Mouse (Mus musculus) ES-E14 (cell line): ENCODE results near the gene D8Ertd738e. TPM values are rescaled to one million over a fixed set of nuclear protein-coding genes. Genes with fewer than 3 reads are reported as not detected.

Experiments used
- DNase-seq: peaks from one replicate; pipeline ENCODE4 v3.0.0-alpha.2; 2013; ENCODE audit warnings: low read depth, low spot score
- H3K27ac ChIP-seq: 2 replicates; pipeline ENCODE4 v1.5.1; 2012; ENCODE audit warnings: low read depth, mild to moderate bottlenecking, low read length, moderate library complexity, mixed read lengths; ENCODE audit not compliant: poor library complexity, insufficient read depth, severe bottlenecking
- H3K36me3 ChIP-seq: 2 replicates; pipeline ENCODE4 v1.6.1; 2012; ENCODE audit warnings: mild to moderate bottlenecking, low read length, moderate library complexity, mixed read lengths; ENCODE audit not compliant: control insufficient read depth, poor library complexity, insufficient read depth, severe bottlenecking
- H3K4me1 ChIP-seq, 2 experiments: fragments of 150-350 bp in 1 of 2; sonication (generic) in 1 of 2; 2 replicates each; pipeline ENCODE4 v1.6.1; 2012; ENCODE audit warnings: low read length in 2 of 2, mild to moderate bottlenecking in 1 of 2, mixed read lengths in 1 of 2; ENCODE audit not compliant: control insufficient read depth in 2 of 2, insufficient read depth in 2 of 2, poor library complexity in 1 of 2
- H3K4me3 ChIP-seq, 2 experiments: fragments of 150-350 bp in 1 of 2; sonication (generic) in 1 of 2; 2 replicates each; pipeline ENCODE4 v1.5.1; 2012; ENCODE audit warnings: low read length in 2 of 2, low read depth in 1 of 2, mild to moderate bottlenecking in 1 of 2, mixed read lengths in 1 of 2; ENCODE audit not compliant: insufficient read depth in 1 of 2, poor library complexity in 1 of 2, severe bottlenecking in 1 of 2
- H3K9ac ChIP-seq: 2 replicates; pipeline ENCODE4 v1.6.1; 2012; ENCODE audit warnings: low read depth, mild to moderate bottlenecking, low read length, mixed read lengths; ENCODE audit not compliant: poor library complexity, insufficient read depth, severe bottlenecking
- H3K9me3 ChIP-seq: fragments of 150-350 bp; sonication (generic); 2 replicates; pipeline ENCODE4 v1.6.1; 2012; ENCODE audit warnings: low read depth, mild to moderate bottlenecking, low read length; ENCODE audit not compliant: control insufficient read depth, insufficient read depth
- CHD2 ChIP-seq: IDR thresholded peaks from 2 replicates; pipeline ENCODE4 v1.6.1; 2014; ENCODE audit warnings: mild to moderate bottlenecking, low read depth, low read length, inconsistent platforms
- HCFC1 ChIP-seq: IDR thresholded peaks from 2 replicates; pipeline ENCODE4 v1.6.1; 2012; ENCODE audit warnings: low read length, inconsistent platforms, borderline replicate concordance; ENCODE audit not compliant: insufficient read depth
- MAFK ChIP-seq: IDR thresholded peaks from 2 replicates; pipeline ENCODE4 v1.6.1; 2014; ENCODE audit warnings: mild to moderate bottlenecking, low read depth, low read length, inconsistent platforms; ENCODE audit not compliant: insufficient read depth
- ZC3H11A ChIP-seq: IDR thresholded peaks from 2 replicates; pipeline ENCODE4 v1.6.1; 2012; ENCODE audit warnings: low read depth, mild to moderate bottlenecking, inconsistent platforms, low read length, borderline replicate concordance
- ZNF384 ChIP-seq: IDR thresholded peaks from 2 replicates; pipeline ENCODE4 v1.6.1; 2012; ENCODE audit warnings: low read depth, low read length, inconsistent platforms
- in situ Hi-C, 2 experiments: fragments of 600-800 bp; cut with MboI; formaldehyde crosslinking; loops; one replicate each; pipeline ENCODE4 v1.15.1; 2025; ENCODE audit warnings: low sequenced_read_pairs in 2 of 2, inconsistent platforms in 1 of 2; ENCODE audit not compliant: unreplicated experiment in 2 of 2
- total RNA-seq: library from RNA; depleted of rRNA; stranded (reverse); fragments of 300-350 nt; gene quantifications from 2 replicates; pipeline ENCODE4 v1.2.3, GENCODE M21; 2012

D8Ertd738e gene
- total RNA-seq, 1 experiment: 181 TPM

- Histone ChIP-seq H3K27ac (no peak overlapping the region), H3K4me1 (peaks cover 0 to 12% of the 10 kb centered on the region in 2 experiments; a peak in 2 of 4 replicates), H3K4me3 (no peak overlapping the region), H3K36me3 (peaks cover 43% of the 10 kb centered on the region), H3K9ac (no peak overlapping the region), H3K9me3 (no peaks in the 10 kb centered on the region)
- no peak for DNase-seq
- TF ChIP-seq HCFC1 (no peak), ZNF384 (no peak), CHD2 (no peak), ZC3H11A (no peak), MAFK (no peak)
- in situ Hi-C loops: no loop called here
Measured at GRCm38 (mm10) chr8:84211881-84212563, 37.5 kb downstream of the D8Ertd738e start.

- DNase-seq: no peak
- Histone ChIP-seq H3K4me3 (no peak overlapping the region), H3K9me3 (no peaks in the 10 kb centered on the region), H3K36me3 (peaks cover 38% of the 10 kb centered on the region), H3K27ac (no peak overlapping the region; the same call in 1 of the 2 replicates), H3K4me1 (peaks cover 0 to 12% of the 10 kb centered on the region in 2 experiments; a peak in 2 of 4 replicates), H3K9ac (no peak overlapping the region)
- in situ Hi-C loops: no loop called here
- TF ChIP-seq ZC3H11A (no peak), HCFC1 (no peak), MAFK (no peak), CHD2 (no peak), ZNF384 (no peak)
Measured at GRCm38 (mm10) chr8:84211202-84211601, 38.3 kb downstream of the D8Ertd738e start.

- peak overlapping the region; percentile 22 to 47 for H3K4me3 ChIP-seq
- no peak for DNase-seq
- no peak overlapping the region for H3K27ac ChIP-seq
- no peak for TF ChIP-seq HCFC1
- TF ChIP-seq ZC3H11A: no peak; the same call in 1 of the 2 replicates
- no peak for TF ChIP-seq ZNF384
- no peak for TF ChIP-seq CHD2
- no peak for TF ChIP-seq MAFK
- in situ Hi-C loops: no loop called here
- H3K9ac ChIP-seq: peak overlapping the region; percentile 54
- H3K4me1 ChIP-seq: peaks cover 0 to 12% of the 10 kb centered on the region in 2 experiments; a peak in 2 of 4 replicates
- no peaks in the 10 kb centered on the region for H3K9me3 ChIP-seq
- peaks cover 30% of the 10 kb centered on the region for H3K36me3 ChIP-seq
Measured at GRCm38 (mm10) chr8:84210167-84210791, 39.2 kb downstream of the D8Ertd738e start.

- peaks cover 28% of the 10 kb centered on the region for H3K36me3 ChIP-seq
- no peaks in the 10 kb centered on the region for H3K9me3 ChIP-seq
- no peak for DNase-seq
- in situ Hi-C loops: no loop called here
- TF ChIP-seq ZNF384: no peak
- peaks cover 0 to 12% of the 10 kb centered on the region in 2 experiments; a peak in 2 of 4 replicates for H3K4me1 ChIP-seq
- no peak overlapping the region for H3K27ac ChIP-seq
- H3K9ac ChIP-seq: no peak overlapping the region
- no peak overlapping the region for H3K4me3 ChIP-seq
Measured at GRCm38 (mm10) chr8:84208381-84209380, 40.8 kb downstream of the D8Ertd738e start.
